Mouse (Mus musculus): ENCODE data around the gene Tbc1d8. TPM values are rescaled to one million over a fixed set of nuclear protein-coding genes. Genes with fewer than 3 reads are reported as not detected.

Tbc1d8 gene
- polyA plus RNA-seq, 1 experiment from 2014 or later = 5.0 TPM

DNA sequence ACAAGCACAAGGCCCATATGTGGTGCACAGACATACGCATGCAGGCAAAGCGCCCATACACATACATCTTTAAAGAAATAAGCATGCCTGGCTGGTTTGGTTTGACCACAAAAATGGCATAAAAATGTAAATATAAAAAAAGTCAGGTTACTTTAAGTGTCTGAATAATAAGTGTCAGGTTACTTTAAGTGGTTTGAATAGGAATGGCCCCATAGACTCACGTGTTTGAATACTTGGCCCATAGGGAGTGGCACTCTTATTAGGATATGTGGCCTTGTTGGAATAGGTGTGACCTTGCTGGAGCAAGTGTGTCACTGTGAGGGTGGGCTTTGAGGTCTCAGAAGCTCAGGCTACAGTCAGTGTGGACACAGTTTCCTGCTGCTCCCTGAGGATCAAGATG is 83.9 kb downstream of the Tbc1d8 start:
- no peak overlapping the region for H3K27ac ChIP-seq (replicated peaks)
- H3K4me1 ChIP-seq (replicated peaks) = peaks cover 39% of the 10 kb centered on the region
- 80% methylated on average over 3 of the region's 3 CpGs for WGBS (ENCODE audit: insufficient replicate concordance)
- H3K4me3 ChIP-seq (replicated peaks) = no peak overlapping the region
- H3K36me3 ChIP-seq (replicated peaks) = peaks cover 46% of the 10 kb centered on the region
- H3K9ac ChIP-seq = no peak overlapping the region
- ATAC-seq (ENCODE audit: insufficient read depth) = no peak
- H3K27me3 ChIP-seq = no peaks in the 10 kb centered on the region
- H3K9me3 ChIP-seq (replicated peaks) = 0 out of 2 replicates have a peak, but pooled peaks cover 4% of the 10 kb centered on the region
- no peak overlapping the region for H3K4me2 ChIP-seq

- H3K9me3 ChIP-seq (replicated peaks) = 0 out of 2 replicates have a peak, but pooled peaks cover 4% of the 10 kb centered on the region
- H3K36me3 ChIP-seq (replicated peaks) = peaks cover 42% of the 10 kb centered on the region
- no peak overlapping the region for H3K4me3 ChIP-seq (replicated peaks)
- peak overlapping the region; percentile 70 for H3K27ac ChIP-seq (replicated peaks)
- WGBS (ENCODE audit: insufficient replicate concordance) = 67% methylated on average over 10 of the region's 10 CpGs
- ATAC-seq (ENCODE audit: insufficient read depth) = no peak
- peaks cover 44% of the 10 kb centered on the region for H3K4me1 ChIP-seq (replicated peaks)
- H3K9ac ChIP-seq = no peak overlapping the region
- no peaks in the 10 kb centered on the region for H3K27me3 ChIP-seq
- no peak overlapping the region for H3K4me2 ChIP-seq
Observed at GRCm38 (mm10) chr1:39394096-39394495, 84.5 kb downstream of the Tbc1d8 start.

- H3K27ac ChIP-seq (replicated peaks) = peak overlapping the region; percentile 70
- 26% methylated on average over 8 of the region's 8 CpGs for WGBS (ENCODE audit: insufficient replicate concordance)
- no peak overlapping the region for H3K9ac ChIP-seq
- H3K9me3 ChIP-seq (replicated peaks) = 0 out of 2 replicates have a peak, but pooled peaks cover 4% of the 10 kb centered on the region
- no peaks in the 10 kb centered on the region for H3K27me3 ChIP-seq
- H3K4me3 ChIP-seq (replicated peaks) = no peak overlapping the region
- H3K4me2 ChIP-seq = peak overlapping the region; percentile 31
- H3K36me3 ChIP-seq (replicated peaks) = peaks cover 48% of the 10 kb centered on the region
- peaks cover 52% of the 10 kb centered on the region for H3K4me1 ChIP-seq (replicated peaks)
- ATAC-seq (ENCODE audit: insufficient read depth) = peak; percentile 76
Observed at GRCm38 (mm10) chr1:39393217-39393867, 85.2 kb downstream of the Tbc1d8 start.

GRCm38 (mm10) chr1:39392189-39392588 is 86.4 kb downstream of the Tbc1d8 start:
- peaks cover 40% of the 10 kb centered on the region for H3K36me3 ChIP-seq (replicated peaks)
- no peak overlapping the region for H3K27ac ChIP-seq (replicated peaks)
- 0 out of 2 replicates have a peak, but pooled peaks cover under 1% of the 10 kb centered on the region for H3K9me3 ChIP-seq (replicated peaks)
- H3K9ac ChIP-seq = no peak overlapping the region
- ATAC-seq (ENCODE audit: insufficient read depth) = no peak
- WGBS (ENCODE audit: insufficient replicate concordance) = 68% methylated on average over 3 of the region's 3 CpGs
- H3K4me2 ChIP-seq = no peak overlapping the region
- peaks cover 64% of the 10 kb centered on the region for H3K4me1 ChIP-seq (replicated peaks)
- H3K27me3 ChIP-seq = no peaks in the 10 kb centered on the region
- no peak overlapping the region for H3K4me3 ChIP-seq (replicated peaks)

- H3K27me3 ChIP-seq = no peaks in the 10 kb centered on the region
- H3K4me1 ChIP-seq (replicated peaks) = peaks cover 68% of the 10 kb centered on the region
- H3K9me3 ChIP-seq (replicated peaks) = no peaks in the 10 kb centered on the region
- no peak overlapping the region for H3K9ac ChIP-seq
- H3K36me3 ChIP-seq (replicated peaks) = peaks cover 37% of the 10 kb centered on the region
- H3K27ac ChIP-seq (replicated peaks) = no peak overlapping the region
- H3K4me2 ChIP-seq = no peak overlapping the region
- ATAC-seq (ENCODE audit: insufficient read depth) = no peak
- H3K4me3 ChIP-seq (replicated peaks) = no peak overlapping the region
- 78% methylated on average over 6 of the region's 6 CpGs for WGBS (ENCODE audit: insufficient replicate concordance)
Observed at GRCm38 (mm10) chr1:39391652-39392051, 86.9 kb downstream of the Tbc1d8 start.

- H3K36me3 ChIP-seq (replicated peaks) = peaks cover 53% of the 10 kb centered on the region
Observed at GRCm38 (mm10) chr1:39389338-39389737, 89.2 kb downstream of the Tbc1d8 start.

GRCm38 (mm10) chr1:39388163-39388562 is 90.4 kb downstream of the Tbc1d8 start:
- H3K4me2 ChIP-seq = no peak overlapping the region
- no peak overlapping the region for H3K4me3 ChIP-seq (replicated peaks)
- peaks cover 53% of the 10 kb centered on the region for H3K36me3 ChIP-seq (replicated peaks)
- no peaks in the 10 kb centered on the region for H3K9me3 ChIP-seq (replicated peaks)
- WGBS (ENCODE audit: insufficient replicate concordance) = 48% methylated on average over 2 of the region's 2 CpGs
- peaks cover 44% of the 10 kb centered on the region for H3K4me1 ChIP-seq (replicated peaks)
- no peaks in the 10 kb centered on the region for H3K27me3 ChIP-seq
- H3K27ac ChIP-seq (replicated peaks) = peak overlapping the region; percentile 70; the same call in 1 of the 2 replicates
- ATAC-seq (ENCODE audit: insufficient read depth) = peak; percentile 78
- H3K9ac ChIP-seq = no peak overlapping the region

More at GRCm38 (mm10) chr1:39389338-39389737, 89.2 kb downstream of the Tbc1d8 start:
- Histone ChIP-seq H3K9ac (no peak overlapping the region), H3K9me3 (replicated peaks) (no peaks in the 10 kb centered on the region), H3K27me3 (no peaks in the 10 kb centered on the region), H3K4me1 (replicated peaks) (peaks cover 56% of the 10 kb centered on the region), H3K4me3 (replicated peaks) (no peak overlapping the region), H3K27ac (replicated peaks) (peak overlapping the region; percentile 70), H3K4me2 (peak overlapping the region; percentile 20; the same call in 1 of the 2 replicates)
- WGBS (ENCODE audit: insufficient replicate concordance) = 35% methylated on average over 11 of the region's 11 CpGs
- peak; percentile 58 for ATAC-seq (ENCODE audit: insufficient read depth)

GRCm38 (mm10) chr1:39387497-39387896 is 91.1 kb downstream of the Tbc1d8 start:
- 75% methylated on average over 4 of the region's 4 CpGs for WGBS (ENCODE audit: insufficient replicate concordance)
- Histone ChIP-seq H3K9ac (no peak overlapping the region), H3K27ac (replicated peaks) (peak overlapping the region; percentile 39; the same call in 1 of the 2 replicates)

GRCm38 (mm10) chr1:39386456-39386855 is 92.1 kb downstream of the Tbc1d8 start:
- no peaks in the 10 kb centered on the region for H3K27me3 ChIP-seq
- no peak overlapping the region for H3K27ac ChIP-seq (replicated peaks)
- no peak overlapping the region for H3K4me2 ChIP-seq
- no peak overlapping the region for H3K9ac ChIP-seq
- WGBS (ENCODE audit: insufficient replicate concordance) = 63% methylated on average over 3 of the region's 3 CpGs
- H3K9me3 ChIP-seq (replicated peaks) = no peaks in the 10 kb centered on the region
- no peak overlapping the region for H3K4me3 ChIP-seq (replicated peaks)
- H3K4me1 ChIP-seq (replicated peaks) = peaks cover 32% of the 10 kb centered on the region
- peaks cover 45% of the 10 kb centered on the region for H3K36me3 ChIP-seq (replicated peaks)
- ATAC-seq (ENCODE audit: insufficient read depth) = no peak

More at GRCm38 (mm10) chr1:39387497-39387896, 91.1 kb downstream of the Tbc1d8 start:
- no peaks in the 10 kb centered on the region for H3K9me3 ChIP-seq (replicated peaks)
- ATAC-seq (ENCODE audit: insufficient read depth) = no peak
- peaks cover 51% of the 10 kb centered on the region for H3K36me3 ChIP-seq (replicated peaks)
- no peaks in the 10 kb centered on the region for H3K27me3 ChIP-seq
- peaks cover 38% of the 10 kb centered on the region for H3K4me1 ChIP-seq (replicated peaks)
- no peak overlapping the region for H3K4me2 ChIP-seq
- no peak overlapping the region for H3K4me3 ChIP-seq (replicated peaks)

DNA sequence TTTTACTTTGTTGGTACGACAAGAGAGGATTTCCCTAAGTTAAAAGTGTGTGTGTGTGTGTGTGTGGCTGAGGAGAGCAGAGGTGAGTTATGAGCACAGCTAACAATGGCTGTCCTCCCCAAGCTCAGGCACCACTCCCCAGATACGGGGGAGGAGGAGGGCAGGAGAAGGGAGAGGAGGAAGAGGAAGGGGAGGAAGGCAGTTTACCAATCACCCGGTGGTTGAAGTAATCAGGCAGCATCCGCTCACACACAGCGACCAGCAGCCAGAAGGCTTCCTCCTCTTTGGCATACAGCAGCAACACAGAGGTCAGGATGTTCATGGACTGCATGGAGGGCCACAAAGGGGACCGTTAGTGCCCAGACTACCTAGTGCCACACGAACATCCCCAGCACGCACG is 93.6 kb downstream of the Tbc1d8 start:
- Histone ChIP-seq H3K9me3 (replicated peaks) (no peaks in the 10 kb centered on the region), H3K27ac (replicated peaks) (no peak overlapping the region), H3K9ac (no peak overlapping the region), H3K27me3 (no peaks in the 10 kb centered on the region), H3K4me3 (replicated peaks) (no peak overlapping the region), H3K4me1 (replicated peaks) (peaks cover 32% of the 10 kb centered on the region), H3K4me2 (no peak overlapping the region), H3K36me3 (replicated peaks) (peaks cover 43% of the 10 kb centered on the region)
- no peak for ATAC-seq (ENCODE audit: insufficient read depth)
- 40% methylated on average over 9 of the region's 9 CpGs for WGBS (ENCODE audit: insufficient replicate concordance)

DNA sequence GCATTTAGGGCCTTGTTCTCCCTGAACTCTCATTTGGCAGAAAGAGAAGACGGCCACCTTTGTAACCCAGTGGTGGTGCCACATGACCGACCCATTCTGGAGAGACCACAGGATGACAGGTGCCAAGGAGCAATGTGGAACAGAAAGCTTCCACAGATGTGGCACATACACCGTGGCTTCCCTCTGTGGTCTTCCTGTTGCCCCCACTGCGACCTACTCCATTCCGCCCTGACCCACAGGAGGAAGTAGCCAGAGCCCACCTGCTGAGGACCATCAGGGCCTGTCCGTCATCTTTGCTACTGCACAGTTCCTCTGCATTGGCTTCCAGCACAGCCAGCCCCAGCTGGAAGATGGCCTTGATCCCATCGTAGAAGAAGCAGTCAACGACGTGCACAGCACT is 97.5 kb downstream of the Tbc1d8 start:
- Histone ChIP-seq H3K9ac (no peak overlapping the region), H3K4me1 (replicated peaks) (0 out of 2 replicates have a peak, but pooled peaks cover 4% of the 10 kb centered on the region), H3K27me3 (no peaks in the 10 kb centered on the region), H3K4me2 (no peak overlapping the region), H3K4me3 (replicated peaks) (no peak overlapping the region), H3K27ac (replicated peaks) (no peak overlapping the region), H3K9me3 (replicated peaks) (no peaks in the 10 kb centered on the region), H3K36me3 (replicated peaks) (peaks cover 48% of the 10 kb centered on the region)
- WGBS (ENCODE audit: insufficient replicate concordance) = 63% methylated on average over 9 of the region's 9 CpGs
- ATAC-seq (ENCODE audit: insufficient read depth) = no peak
